Mouse (Mus musculus): Measurements from ENCODE around the gene Catsper4. TPM values are rescaled to one million over a fixed set of nuclear protein-coding genes. Genes with fewer than 3 reads are reported as not detected.

Gene Catsper4
- polyA plus RNA-seq, 1 experiment from 2014 or later = 0.12 TPM

DNA sequence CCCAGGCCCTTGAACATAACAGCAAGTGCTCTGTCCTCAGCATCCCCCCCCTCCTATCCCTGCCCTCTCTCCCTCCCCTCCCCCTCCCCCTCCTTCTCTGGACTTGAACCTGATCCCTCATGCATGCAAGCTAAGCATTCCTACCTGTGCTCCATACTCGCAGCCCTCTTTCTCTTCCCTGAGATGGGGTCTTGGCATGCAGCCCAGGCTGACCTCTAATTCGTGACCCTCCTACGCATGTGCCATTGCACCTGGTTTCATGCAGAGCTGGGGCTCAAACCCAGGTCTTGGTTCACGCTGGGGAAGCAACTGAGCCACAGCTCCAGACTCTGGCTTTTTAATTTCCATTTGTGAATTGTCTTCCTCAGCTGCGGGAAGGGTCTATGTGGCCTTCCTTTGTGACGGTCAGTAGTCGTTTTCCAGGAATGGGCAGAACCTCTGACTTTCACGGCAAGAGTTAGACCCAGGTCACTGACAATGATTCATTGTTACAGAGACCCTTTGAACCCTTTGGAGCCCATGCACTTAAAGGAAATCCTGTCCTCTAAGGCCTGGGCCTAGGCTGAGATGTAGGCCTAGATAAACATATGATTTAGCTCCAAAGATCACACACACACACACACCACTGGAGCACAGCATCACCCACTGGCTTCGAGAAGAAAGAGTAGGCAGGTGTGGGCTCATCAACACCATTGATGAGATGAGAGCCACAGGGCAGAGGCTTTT is 38.8 kb upstream of the Catsper4 start:
- DNase-seq (no peak), ATAC-seq (ENCODE audit: insufficient read depth) (no peak)
- Histone ChIP-seq H3K9ac (no peak overlapping the region), H3K9me3 (ENCODE audit: low read depth, low read length) (no peaks in the 10 kb centered on the region), H3K4me2 (no peak overlapping the region), H3K36me3 (ENCODE audit: insufficient read depth) (no peaks in the 10 kb centered on the region), H3K4me1 (ENCODE audit: insufficient read depth) (no peaks in the 10 kb centered on the region), H3K27ac (ENCODE audit: low read depth) (no peak overlapping the region), H3K27me3 (ENCODE audit: insufficient read depth, low read length) (no peaks in the 10 kb centered on the region), H3K4me3 (ENCODE audit: low read depth, low read length) (no peak overlapping the region)
- TF ChIP-seq CTCF (IDR thresholded peaks at IDR 0.05; ENCODE audit: low read depth) = no peak
- 51% methylated on average over 9 of the region's 9 CpGs for WGBS

DNA sequence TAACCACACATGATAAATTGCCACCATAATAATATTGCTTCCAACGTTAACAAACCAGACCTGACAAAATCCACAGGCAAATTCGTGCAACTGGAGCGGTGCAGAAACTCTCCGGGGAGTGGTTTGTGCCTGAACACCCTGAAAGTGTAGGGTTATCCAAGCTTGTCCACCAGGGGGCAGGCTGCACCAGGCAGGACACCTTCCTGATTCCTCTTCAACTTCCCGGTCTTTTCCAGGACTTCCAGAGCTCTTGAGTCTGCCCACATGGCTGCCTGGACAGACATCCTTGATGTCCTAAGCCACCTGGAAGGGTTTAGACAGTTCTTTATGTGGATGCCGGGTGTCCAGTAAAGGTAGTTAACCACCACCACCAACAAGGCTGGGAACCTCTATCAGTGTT is 36.0 kb upstream of the Catsper4 start:
- no peak overlapping the region for H3K4me3 ChIP-seq (ENCODE audit: low read depth, low read length)
- H3K27ac ChIP-seq (ENCODE audit: low read depth) = no peak overlapping the region
- no peak overlapping the region for H3K4me2 ChIP-seq
- H3K9me3 ChIP-seq (ENCODE audit: low read depth, low read length) = no peaks in the 10 kb centered on the region
- TF ChIP-seq CTCF (IDR thresholded peaks at IDR 0.05; ENCODE audit: low read depth) = peak; percentile 81
- ATAC-seq (ENCODE audit: insufficient read depth) (no peak), DNase-seq (peak; percentile 74)
- H3K9ac ChIP-seq = no peak overlapping the region
- no peaks in the 10 kb centered on the region for H3K4me1 ChIP-seq (ENCODE audit: insufficient read depth)
- 36% methylated on average over 6 of the region's 6 CpGs for WGBS
- H3K27me3 ChIP-seq (ENCODE audit: insufficient read depth, low read length) = no peaks in the 10 kb centered on the region
- no peaks in the 10 kb centered on the region for H3K36me3 ChIP-seq (ENCODE audit: insufficient read depth)

DNA sequence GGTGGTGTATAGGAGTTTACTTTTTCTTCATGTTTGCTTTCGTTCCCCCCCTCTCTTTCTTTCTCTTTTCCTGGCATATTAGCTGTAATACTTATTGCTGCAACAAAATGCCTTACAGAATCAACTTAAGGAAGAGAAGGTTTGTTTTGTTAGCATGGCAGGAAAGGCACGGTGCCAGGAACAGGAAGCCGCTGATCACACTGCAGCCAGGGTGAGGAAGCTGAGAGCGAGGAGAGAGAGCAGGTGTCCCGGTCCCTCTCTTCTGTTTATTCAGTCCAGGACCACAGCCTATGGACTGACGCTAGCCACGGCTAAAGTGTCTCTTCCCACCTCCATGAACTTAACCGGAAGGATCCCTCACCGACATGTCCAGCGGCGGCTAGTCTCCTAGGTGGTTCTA is 31.2 kb upstream of the Catsper4 start:
- H3K27ac ChIP-seq (ENCODE audit: low read depth) = peak overlapping the region; percentile 13; the same call in 1 of the 2 replicates
- no peak overlapping the region for H3K4me3 ChIP-seq (ENCODE audit: low read depth, low read length)
- no peak overlapping the region for H3K9ac ChIP-seq
- H3K4me2 ChIP-seq = no peak overlapping the region; the same call in 1 of the 2 replicates
- ATAC-seq (ENCODE audit: insufficient read depth) (no peak), DNase-seq (peak; percentile 54)
- H3K9me3 ChIP-seq (ENCODE audit: low read depth, low read length) = no peaks in the 10 kb centered on the region
- TF ChIP-seq CTCF (IDR thresholded peaks at IDR 0.05; ENCODE audit: low read depth) = no peak
- WGBS = 40% methylated on average over 11 of the region's 11 CpGs
- peaks cover 6% of the 10 kb centered on the region for H3K27me3 ChIP-seq (ENCODE audit: insufficient read depth, low read length)
- no peaks in the 10 kb centered on the region for H3K36me3 ChIP-seq (ENCODE audit: insufficient read depth)
- 0 out of 2 replicates have a peak, but pooled peaks cover 4% of the 10 kb centered on the region for H3K4me1 ChIP-seq (ENCODE audit: insufficient read depth)

DNA sequence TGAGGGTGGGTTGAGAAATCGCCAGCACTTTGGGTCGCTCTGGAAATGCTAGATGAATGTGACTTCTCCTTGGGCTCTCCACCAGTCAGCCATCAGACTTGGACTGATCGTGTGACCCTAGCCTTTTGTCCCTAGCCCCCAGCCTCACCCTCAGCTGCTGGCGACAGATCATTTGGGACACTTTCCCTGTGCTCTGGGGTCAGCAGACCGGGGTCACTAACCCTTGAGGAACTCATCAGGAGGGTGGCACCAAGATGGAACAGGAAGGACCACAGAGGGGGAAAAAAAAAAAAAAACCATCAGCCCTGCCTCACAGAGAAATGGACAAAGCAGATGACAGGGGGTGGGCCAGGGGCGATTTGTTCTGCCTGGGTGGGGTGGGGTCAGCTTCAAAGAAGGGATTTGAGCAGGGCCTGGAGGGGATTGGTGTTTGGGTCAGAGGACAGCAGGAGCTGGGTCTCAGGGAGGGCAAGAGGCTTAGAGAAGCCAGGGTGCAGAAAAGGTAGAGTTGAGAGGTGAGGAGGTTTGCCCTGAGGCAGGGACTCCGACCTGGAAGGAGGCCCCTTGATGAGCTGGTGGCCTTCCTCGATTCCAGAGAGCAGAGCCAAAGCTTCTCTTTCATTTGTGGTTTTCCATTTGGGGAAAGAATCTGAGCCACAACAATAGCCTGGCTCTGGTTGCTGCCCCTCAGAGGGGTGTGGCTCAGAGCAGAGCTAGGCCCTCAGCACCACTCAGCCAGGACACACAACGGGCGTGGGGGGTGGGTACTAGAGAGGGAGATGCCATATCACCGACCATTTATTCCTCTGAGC is 30.2 kb upstream of the Catsper4 start:
- Histone ChIP-seq H3K36me3 (ENCODE audit: insufficient read depth) (no peaks in the 10 kb centered on the region), H3K4me3 (ENCODE audit: low read depth, low read length) (no peak overlapping the region), H3K27ac (ENCODE audit: low read depth) (peak overlapping the region; percentile 48; the same call in 1 of the 2 replicates), H3K4me2 (peak overlapping the region; percentile 16; the same call in 1 of the 2 replicates), H3K4me1 (ENCODE audit: insufficient read depth) (0 out of 2 replicates have a peak, but pooled peaks cover 4% of the 10 kb centered on the region), H3K9me3 (ENCODE audit: low read depth, low read length) (no peaks in the 10 kb centered on the region), H3K9ac (no peak overlapping the region), H3K27me3 (ENCODE audit: insufficient read depth, low read length) (peaks cover 15% of the 10 kb centered on the region)
- ATAC-seq (ENCODE audit: insufficient read depth) (0 out of 2 replicates have a peak, but pooled peaks have one; percentile 26), DNase-seq (no peak)
- 33% methylated on average over 11 of the region's 11 CpGs for WGBS
- no peak for TF ChIP-seq CTCF (IDR thresholded peaks at IDR 0.05; ENCODE audit: low read depth)

DNA sequence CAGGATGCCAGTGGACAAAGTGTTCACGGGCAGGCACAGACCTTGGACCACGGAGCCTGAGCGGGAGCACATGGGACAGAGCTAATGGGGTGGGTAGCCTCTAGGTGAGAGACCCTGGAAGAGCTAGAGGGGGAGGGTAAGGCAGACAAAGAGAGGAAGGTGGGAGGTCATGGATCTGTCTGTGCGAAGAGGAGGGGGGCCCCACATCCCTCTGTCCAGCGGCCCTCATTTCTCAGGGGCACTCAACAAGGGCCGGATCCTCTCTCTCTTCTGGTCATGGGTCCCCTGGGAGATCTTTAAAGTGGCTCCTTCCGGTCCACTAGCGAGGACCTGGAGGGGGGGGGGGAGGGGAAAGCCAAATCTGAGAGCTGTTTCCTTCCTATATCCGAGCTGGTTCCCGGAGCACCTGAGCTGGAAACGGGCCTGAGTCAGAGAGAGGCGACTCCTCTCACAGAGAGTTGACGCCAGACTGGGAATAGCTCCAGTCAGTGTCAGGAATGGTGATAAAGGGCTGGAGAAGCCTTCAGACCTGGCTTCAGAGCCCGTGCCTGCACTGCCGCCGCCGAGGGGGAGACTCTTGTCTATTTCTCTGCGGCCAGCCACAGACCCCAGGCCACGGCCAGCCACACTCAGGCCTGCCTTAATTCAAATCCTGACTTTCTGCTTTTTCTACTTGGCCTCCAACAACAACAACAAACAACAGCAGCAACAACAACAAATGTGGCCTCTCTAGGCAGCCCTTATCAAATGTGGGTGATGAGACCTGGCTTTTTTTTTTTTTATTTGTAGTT is 29.4 kb upstream of the Catsper4 start:
- no peak for ATAC-seq (ENCODE audit: insufficient read depth)
- H3K27ac ChIP-seq (ENCODE audit: low read depth) = peak overlapping the region; percentile 48; the same call in 1 of the 2 replicates
- TF ChIP-seq CTCF (IDR thresholded peaks at IDR 0.05; ENCODE audit: low read depth) = no peak
- peak overlapping the region; percentile 7; the same call in 1 of the 2 replicates for H3K9ac ChIP-seq
- peak overlapping the region; percentile 16; the same call in 1 of the 2 replicates for H3K4me2 ChIP-seq
- peak; percentile 53 for DNase-seq
- H3K36me3 ChIP-seq (ENCODE audit: insufficient read depth) = no peaks in the 10 kb centered on the region
- H3K9me3 ChIP-seq (ENCODE audit: low read depth, low read length) = no peaks in the 10 kb centered on the region
- H3K4me3 ChIP-seq (ENCODE audit: low read depth, low read length) = no peak overlapping the region
- H3K4me1 ChIP-seq (ENCODE audit: insufficient read depth) = peaks cover 4% of the 10 kb centered on the region; the same call in 1 of the 2 replicates
- WGBS = 10% methylated on average over 19 of the region's 19 CpGs
- peaks cover 23% of the 10 kb centered on the region for H3K27me3 ChIP-seq (ENCODE audit: insufficient read depth, low read length)

DNA sequence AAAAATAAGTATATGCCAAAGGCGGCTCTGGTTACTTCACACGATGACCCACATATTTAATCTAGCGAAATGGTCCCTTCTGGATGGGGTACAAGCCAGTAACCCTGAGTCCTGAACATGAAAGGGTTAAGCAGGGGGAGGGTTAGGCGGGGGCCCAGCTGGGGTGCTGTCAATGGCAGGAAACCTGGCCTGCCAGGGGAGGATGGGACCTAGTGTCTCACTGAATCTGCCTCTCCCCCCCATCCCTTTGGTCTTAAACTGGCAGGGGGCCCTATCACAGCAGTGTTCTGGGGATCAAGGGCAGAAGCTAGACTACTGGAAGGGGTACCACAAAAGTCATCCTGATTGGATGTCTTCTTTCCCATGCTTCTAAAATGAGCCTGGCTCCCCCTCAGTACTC is 28.7 kb upstream of the Catsper4 start:
- Histone ChIP-seq H3K4me1 (ENCODE audit: insufficient read depth) (peaks cover 6% of the 10 kb centered on the region), H3K36me3 (ENCODE audit: insufficient read depth) (no peaks in the 10 kb centered on the region), H3K9ac (no peak overlapping the region), H3K27ac (ENCODE audit: low read depth) (no peak overlapping the region), H3K4me2 (no peak overlapping the region), H3K27me3 (ENCODE audit: insufficient read depth, low read length) (peaks cover 31% of the 10 kb centered on the region), H3K9me3 (ENCODE audit: low read depth, low read length) (no peaks in the 10 kb centered on the region), H3K4me3 (ENCODE audit: low read depth, low read length) (no peak overlapping the region)
- TF ChIP-seq CTCF (IDR thresholded peaks at IDR 0.05; ENCODE audit: low read depth) = no peak
- 33% methylated on average over 4 of the region's 4 CpGs for WGBS
- DNase-seq (peak; percentile 37), ATAC-seq (ENCODE audit: insufficient read depth) (no peak)

Measured in lung, embryonic 14.5 days (tissue).